Mouse (Mus musculus) spleen, adult 2 months (tissue): ENCODE data around the gene Lcn12.

Experiments
- CTCF ChIP-seq: fragments of 200-500 bp; IDR thresholded peaks from 2 replicates; pipeline ENCODE4 v1.5.1; 2011; ENCODE audit warnings: mild to moderate bottlenecking, inconsistent platforms; ENCODE audit not compliant: insufficient read depth, insufficient read length, insufficient replicate concordance; ENCODE audit errors: extremely low read depth
- POLR2A ChIP-seq: fragments of 200-500 bp; IDR thresholded peaks from 2 replicates; pipeline ENCODE4 v1.6.1; 2011; ENCODE audit warnings: low read depth, low read length, inconsistent platforms

DNA sequence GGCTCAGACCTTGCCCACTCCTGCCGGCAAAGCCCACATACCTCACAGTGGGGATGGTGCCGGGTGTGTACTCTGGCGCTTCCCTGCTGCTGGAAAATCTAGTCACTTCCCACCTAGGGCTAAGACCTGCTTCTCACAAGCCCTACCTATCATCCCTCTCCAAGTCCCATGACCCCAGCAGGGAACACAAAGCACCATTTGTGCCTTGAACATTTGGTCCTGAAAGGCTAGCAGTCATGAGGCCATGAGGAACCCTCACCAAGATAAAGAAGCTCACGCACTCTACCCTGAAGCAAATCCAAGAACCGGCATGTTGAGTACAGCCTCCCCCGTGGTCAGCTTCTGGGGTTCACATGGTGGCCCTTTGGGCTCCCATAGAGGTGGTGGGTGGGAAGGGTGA lies 23.7 kb downstream of the Lcn12 start, which contains the start of gene Ptgds:
- TF ChIP-seq POLR2A, result no peak
- no peak for TF ChIP-seq CTCF
